Mouse (Mus musculus) CH12.LX (cell line): ENCODE results near the gene Adamts10. TPM values are rescaled to one million over a fixed set of nuclear protein-coding genes. Genes with fewer than 3 reads are reported as not detected.

Experiments used
- DNase-seq: peaks from one replicate; pipeline ENCODE4 v3.0.0-alpha.2; 2013; ENCODE audit errors: extremely low read depth
- H3K27ac ChIP-seq: 2 replicates; pipeline ENCODE4 v1.5.1; 2012; ENCODE audit warnings: low read depth, mild to moderate bottlenecking, control low read depth, moderate library complexity; ENCODE audit not compliant: insufficient read depth
- H3K27me3 ChIP-seq: replicated peaks from 2 replicates; pipeline ENCODE3; 2012; ENCODE audit warnings: inconsistent platforms
- H3K36me3 ChIP-seq, 2 experiments: replicated peaks in 1 of 2; 2 replicates each; pipeline versions ENCODE3 to v1.6.1; 2012; ENCODE audit warnings: inconsistent platforms in 1 of 2, low read length in 1 of 2, mild to moderate bottlenecking in 1 of 2, mixed read lengths in 1 of 2, moderate library complexity in 1 of 2; ENCODE audit not compliant: control insufficient read depth in 1 of 2, insufficient read depth in 1 of 2
- H3K4me1 ChIP-seq, 2 experiments: 2 replicates each; pipeline ENCODE4 v1.6.1; 2012; ENCODE audit warnings: inconsistent platforms in 1 of 2, moderate library complexity in 1 of 2; ENCODE audit not compliant: insufficient read depth in 2 of 2, control insufficient read depth in 1 of 2
- H3K4me2 ChIP-seq: 2 replicates; pipeline ENCODE4 v1.6.1; 2012; ENCODE audit warnings: low read depth, mild to moderate bottlenecking, control low read depth; ENCODE audit not compliant: poor library complexity, insufficient read depth, severe bottlenecking
- H3K4me3 ChIP-seq, 3 experiments: fragments of 150-350 bp in 1 of 3; sonication (generic) in 1 of 3; replicated peaks in 1 of 3; 2 replicates each; pipeline versions ENCODE3 to v1.5.1; 2011 to 2012; ENCODE audit warnings: low read depth in 2 of 3, low read length in 2 of 3, mild to moderate bottlenecking in 2 of 3, moderate library complexity in 2 of 3, control low read depth in 1 of 3, improper control_type of control experiment in 1 of 3, inconsistent platforms in 1 of 3, mixed read lengths in 1 of 3; ENCODE audit not compliant: poor library complexity in 1 of 3
- H3K79me2 ChIP-seq: replicated peaks from 2 replicates; pipeline ENCODE4 v1.6.1; 2012; ENCODE audit warnings: mild to moderate bottlenecking, moderate library complexity; ENCODE audit not compliant: control insufficient read depth, poor library complexity, insufficient read depth, severe bottlenecking; ENCODE audit errors: extremely low read depth
- H3K9ac ChIP-seq: 2 replicates; pipeline ENCODE4 v1.6.1; 2012; ENCODE audit warnings: low read depth, mild to moderate bottlenecking, control low read depth, moderate library complexity; ENCODE audit not compliant: insufficient read depth
- H3K9me3 ChIP-seq: replicated peaks from 2 replicates; pipeline ENCODE3; 2012; ENCODE audit warnings: low read length, inconsistent platforms, mixed read lengths
- CHD2 ChIP-seq: IDR thresholded peaks from 2 replicates; pipeline ENCODE4 v1.6.1; 2011; ENCODE audit warnings: low read length, improper control_type of control experiment
- E2F4 ChIP-seq: IDR thresholded peaks from 2 replicates; pipeline ENCODE4 v1.6.1; 2011; ENCODE audit warnings: low read depth, low read length, improper control_type of control experiment; ENCODE audit not compliant: insufficient replicate concordance
- EP300 ChIP-seq: IDR thresholded peaks from 2 replicates; pipeline ENCODE4 v1.6.1; 2011; ENCODE audit warnings: low read length, improper control_type of control experiment
- HCFC1 ChIP-seq: IDR thresholded peaks from 2 replicates; pipeline ENCODE4 v1.6.1; 2012; ENCODE audit warnings: low read depth, mild to moderate bottlenecking, inconsistent platforms, low read length, improper control_type of control experiment
- MAZ ChIP-seq: IDR thresholded peaks from 2 replicates; pipeline ENCODE4 v1.6.1; 2012; ENCODE audit warnings: low read depth, mild to moderate bottlenecking, inconsistent platforms, low read length, improper control_type of control experiment, moderate library complexity
- MXI1 ChIP-seq: IDR thresholded peaks from 2 replicates; pipeline ENCODE4 v1.6.1; 2011; ENCODE audit warnings: mild to moderate bottlenecking, low read depth, low read length, improper control_type of control experiment
- NELFE ChIP-seq: IDR thresholded peaks from 2 replicates; pipeline ENCODE4 v1.6.1; 2011; ENCODE audit warnings: low read depth, low read length, improper control_type of control experiment
- POLR2A ChIP-seq: IDR thresholded peaks from 2 replicates; pipeline ENCODE4 v1.6.1; 2011; ENCODE audit warnings: low read depth, mild to moderate bottlenecking, improper control_type of control experiment, low read length
- RCOR1 ChIP-seq: conservative IDR thresholded peaks from 2 replicates; pipeline ENCODE4 v1.6.1; 2012; ENCODE audit warnings: low read depth, mild to moderate bottlenecking, inconsistent platforms, low read length, improper control_type of control experiment
- USF1 ChIP-seq: IDR thresholded peaks from 2 replicates; pipeline ENCODE4 v1.6.1; 2014; ENCODE audit warnings: low read depth, mild to moderate bottlenecking, inconsistent platforms, low read length, improper control_type of control experiment
- ZKSCAN1 ChIP-seq: IDR thresholded peaks from 2 replicates; pipeline ENCODE4 v1.6.1; 2012; ENCODE audit warnings: low read depth, inconsistent platforms, low read length, improper control_type of control experiment, borderline replicate concordance
- ZNF384 ChIP-seq: IDR thresholded peaks from 2 replicates; pipeline ENCODE4 v1.6.1; 2012; ENCODE audit warnings: low read depth, low read length, improper control_type of control experiment, inconsistent platforms
- dilution Hi-C: fragments of 300-500 bp; cut with MboI; formaldehyde crosslinking; loops from 2 replicates; pipeline ENCODE4 v1.14.3; 2020; ENCODE audit warnings: low sequenced_read_pairs; ENCODE audit not compliant: extremely low pct_unique_long_range_greater_than_20kb, extremely low pct_ligation_motif_present
- in situ Hi-C: fragments of 300-500 bp; cut with MboI; formaldehyde crosslinking; loops from 3 replicates; pipeline ENCODE4 v1.14.3; 2019; ENCODE audit warnings: low sequenced_read_pairs, low pct_ligation_motif_present, low pct_unique_long_range_greater_than_20kb, mixed read lengths
- polyA plus RNA-seq: library from polyadenylated mRNA; unstranded; fragments of >175 nt; gene quantifications from 2 replicates; pipeline ENCODE4 v1.2.1, GENCODE M21; 2012; ENCODE audit warnings: low read depth; ENCODE audit not compliant: insufficient read length
- total RNA-seq, 2 experiments: library from RNA; depleted of rRNA; stranded (reverse); fragments of 300-350 nt in 1 of 2; fragments of >200 nt in 1 of 2; gene quantifications; 2 replicates each; pipeline ENCODE4 v1.2.3; 2012 to 2014

Gene Adamts10
- total and polyA plus RNA-seq, 3 experiments = 6.2 to 16.7 (median 12.1) TPM

- Histone ChIP-seq H3K36me3 (peaks cover under 1 to 19% of the 10 kb centered on the region in 2 experiments), H3K4me2 (peak overlapping the region; percentile 62), H3K27ac (no peak overlapping the region), H3K79me2 (no peaks in the 10 kb centered on the region), H3K27me3 (no peaks in the 10 kb centered on the region), H3K4me3 (peak overlapping the region; percentile 34 to 88 (median 80)), H3K9ac (peak overlapping the region; percentile 66; the same call in 1 of the 2 replicates), H3K4me1 (peaks cover 11 to 24% of the 10 kb centered on the region in 2 experiments), H3K9me3 (no peaks in the 10 kb centered on the region)
- in situ Hi-C loops (no loop called here), dilution Hi-C loops (no loop called here)
- no peak for TF ChIP-seq RCOR1
- no peak for TF ChIP-seq ZNF384
- TF ChIP-seq CHD2 = peak; percentile 66; the same call in 1 of the 2 replicates
- DNase-seq = peak; percentile 2
These were observed 530 bp upstream of the Adamts10 start for GRCm38 (mm10) chr17:33523431-33523917.

- Histone ChIP-seq H3K4me3 (peak overlapping the region; percentile 80 to 93 (median 88)), H3K27me3 (no peaks in the 10 kb centered on the region), H3K4me1 (peaks cover 11 to 24% of the 10 kb centered on the region in 2 experiments), H3K9ac (peak overlapping the region; percentile 59), H3K4me2 (peak overlapping the region; percentile 85), H3K9me3 (no peaks in the 10 kb centered on the region), H3K27ac (no peak overlapping the region), H3K79me2 (no peaks in the 10 kb centered on the region), H3K36me3 (peaks cover 9 to 32% of the 10 kb centered on the region in 2 experiments)
- dilution Hi-C loops (no loop called here), in situ Hi-C loops (loop anchor here (5.0 kb wide), 1 partner anchor 43 kb away; no protein-coding TSS in a partner anchor)
- DNase-seq = peak; percentile 35
- no peak for TF ChIP-seq HCFC1
- 0 out of 2 replicates have a peak, but pooled peaks have one; percentile 21 for TF ChIP-seq POLR2A
These were observed 886 bp downstream of the Adamts10 start for GRCm38 (mm10) chr17:33524806-33525373.

- no peaks in the 10 kb centered on the region for H3K79me2 ChIP-seq
- no peak for DNase-seq
- H3K9ac ChIP-seq = no peak overlapping the region
- H3K27me3 ChIP-seq = no peaks in the 10 kb centered on the region
- no peak overlapping the region for H3K4me3 ChIP-seq
- peaks cover 20 to 46% of the 10 kb centered on the region in 2 experiments for H3K36me3 ChIP-seq
- dilution Hi-C loops (no loop called here), in situ Hi-C loops (loop anchor here (5.0 kb wide), 1 partner anchor 44 kb away; no protein-coding TSS in a partner anchor)
- H3K27ac ChIP-seq = no peak overlapping the region
- no peak overlapping the region for H3K4me2 ChIP-seq
- H3K4me1 ChIP-seq = peaks cover 11 to 24% of the 10 kb centered on the region in 2 experiments
- no peaks in the 10 kb centered on the region for H3K9me3 ChIP-seq
- TF ChIP-seq MAZ = no peak
- TF ChIP-seq USF1 = no peak
- no peak for TF ChIP-seq E2F4
- TF ChIP-seq ZKSCAN1 = no peak
- no peak for TF ChIP-seq MXI1
- no peak for TF ChIP-seq NELFE
- no peak for TF ChIP-seq EP300
These were observed 2.5 kb downstream of the Adamts10 start for GRCm38 (mm10) chr17:33526506-33526905.
